Mouse (Mus musculus): ENCODE data around the gene Cdh1.
"Not testable (repeated sequence)": the region's sequence is repeated elsewhere in the genome, so short reads cannot be mapped to it uniquely, and the experiment has no call there.

The Cdh1 gene

DNA sequence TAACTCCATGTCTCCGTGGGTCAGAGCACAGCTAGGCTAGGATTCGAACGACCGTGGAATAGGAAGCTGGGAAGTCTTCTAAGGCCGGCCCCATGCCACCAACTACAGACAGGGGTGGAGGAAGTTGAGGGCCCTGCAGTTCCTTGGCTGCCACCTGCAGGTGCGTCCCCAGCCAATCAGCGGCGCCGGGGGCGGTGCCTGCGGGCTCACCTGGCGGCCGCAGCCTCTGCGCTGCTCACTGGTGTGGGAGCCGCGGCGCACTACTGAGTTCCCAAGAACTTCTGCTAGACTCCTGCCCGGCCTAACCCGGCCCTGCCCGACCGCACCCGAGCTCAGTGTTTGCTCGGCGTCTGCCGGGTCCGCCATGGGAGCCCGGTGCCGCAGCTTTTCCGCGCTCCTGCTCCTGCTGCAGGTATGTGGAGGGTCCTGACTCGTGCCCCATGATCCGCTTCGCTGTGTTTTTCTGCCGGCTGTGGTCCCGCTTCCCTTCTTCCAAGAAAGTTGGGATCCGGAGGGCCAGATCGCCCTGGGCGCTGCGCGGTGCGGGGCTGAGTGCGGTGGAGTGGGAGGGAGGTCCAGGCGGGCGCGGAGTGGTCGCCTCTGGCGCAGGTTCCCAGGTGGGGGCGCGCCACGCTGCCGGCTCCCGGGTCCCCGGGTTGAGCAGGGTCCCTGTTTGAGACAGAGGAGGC lies at the start of gene Cdh1:
Gene Cdh1 (plus strand): TSS at position 221 of the 689 bp plus-strand sequence.
- DNase-seq (ENCODE audit: extremely low read depth, insufficient read length, low spot score), result no peak

GRCm38 (mm10) chr8:106554011-106554410 lies 49.1 kb upstream of the Cdh1 start:
- DNase-seq (ENCODE audit: extremely low read depth, insufficient read length, low spot score), result no peak

- no peak for DNase-seq (ENCODE audit: extremely low read depth, insufficient read length, low spot score)
These were observed 47.0 kb upstream of the Cdh1 start for GRCm38 (mm10) chr8:106556068-106556645.

- no peak for DNase-seq (ENCODE audit: extremely low read depth, insufficient read length, low spot score)
These were observed 43.3 kb upstream of the Cdh1 start for GRCm38 (mm10) chr8:106559844-106560243.

DNA sequence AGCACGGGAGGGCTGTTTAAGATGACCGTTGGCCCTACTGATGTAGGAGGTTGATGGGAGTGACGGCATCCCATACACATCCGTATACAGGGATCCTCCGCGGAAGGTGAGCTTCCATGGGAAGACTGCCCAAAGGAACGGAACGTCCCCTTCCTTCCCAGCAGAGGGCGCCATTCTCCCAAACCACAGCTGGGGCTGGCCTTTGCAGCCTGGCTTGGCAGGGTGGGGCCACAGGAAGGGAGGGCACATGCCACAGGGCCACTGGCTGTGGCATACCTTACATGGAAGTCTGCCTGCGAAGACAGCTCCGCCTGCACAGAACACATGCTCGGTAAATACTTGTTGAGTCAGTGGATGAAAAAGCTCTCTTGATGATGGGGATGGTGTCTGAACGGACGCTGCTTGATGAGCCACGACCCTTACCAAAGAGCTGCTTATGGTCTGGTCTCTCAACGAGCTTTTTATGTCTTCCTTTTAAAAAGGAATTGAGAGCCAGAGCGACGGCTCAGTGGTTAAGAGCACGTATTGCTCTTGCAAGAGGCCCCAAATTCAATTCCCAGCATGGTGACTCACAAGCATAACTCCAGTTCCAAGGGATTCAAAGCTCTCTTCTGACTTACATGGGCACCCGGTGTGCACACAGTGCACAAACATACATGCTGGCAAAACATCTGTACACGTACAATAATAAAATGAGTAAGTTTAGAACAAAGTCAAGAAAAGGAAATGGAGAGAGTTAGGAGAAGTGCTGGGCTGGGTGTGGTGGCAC lies 41.9 kb upstream of the Cdh1 start:
- peak; percentile 87 for DNase-seq (ENCODE audit: extremely low read depth, insufficient read length, low spot score)

- DNase-seq (ENCODE audit: extremely low read depth, insufficient read length, low spot score), result peak; percentile 55
These were observed 39.4 kb upstream of the Cdh1 start for GRCm38 (mm10) chr8:106563691-106564182.

- no peak for DNase-seq (ENCODE audit: extremely low read depth, insufficient read length, low spot score)
These were observed 34.1 kb upstream of the Cdh1 start for GRCm38 (mm10) chr8:106569006-106569405.

GRCm38 (mm10) chr8:106570386-106570785 lies 32.8 kb upstream of the Cdh1 start:
- DNase-seq (ENCODE audit: extremely low read depth, insufficient read length, low spot score), result no peak

DNA sequence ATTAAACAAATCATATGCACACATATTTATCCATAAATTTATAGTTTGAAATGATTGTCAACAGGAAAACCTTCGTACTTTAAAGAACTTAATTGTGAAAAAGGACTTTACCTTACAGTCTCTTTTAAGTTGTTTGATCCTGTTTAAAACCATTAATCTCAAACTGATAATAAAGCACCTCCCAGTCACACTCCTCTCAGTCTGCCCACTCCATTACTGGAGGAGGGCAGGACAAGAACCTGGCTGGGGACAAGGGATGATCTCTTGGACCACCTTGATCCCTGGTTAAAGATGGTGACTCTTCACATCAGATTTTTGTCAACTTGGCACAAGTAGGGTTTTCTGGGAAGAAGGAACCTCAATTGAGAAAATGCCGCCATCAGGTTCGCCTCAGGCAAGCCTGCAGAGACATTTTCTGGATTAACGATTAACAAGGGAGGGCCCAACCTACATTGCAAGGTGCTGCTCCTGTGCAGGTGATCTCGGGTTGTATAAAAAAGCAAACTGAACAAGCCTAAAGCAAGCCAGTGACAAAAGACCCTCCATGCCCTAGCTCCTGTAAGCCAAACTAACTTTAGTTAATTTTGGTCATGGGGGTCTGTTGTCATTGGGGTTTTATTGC lies 31.5 kb upstream of the Cdh1 start:
- no peak for DNase-seq (ENCODE audit: extremely low read depth, insufficient read length, low spot score)

GRCm38 (mm10) chr8:106572175-106572574 lies 31.0 kb upstream of the Cdh1 start:
- not testable (repeated sequence) for DNase-seq (ENCODE audit: extremely low read depth, insufficient read length, low spot score)

- not testable (repeated sequence) for DNase-seq (ENCODE audit: extremely low read depth, insufficient read length, low spot score)
These were observed 30.0 kb upstream of the Cdh1 start, which contains the start of gene Gm10073 for GRCm38 (mm10) chr8:106573168-106573567. Gm10073 (minus strand) TSS chr8:106573461.

DNA sequence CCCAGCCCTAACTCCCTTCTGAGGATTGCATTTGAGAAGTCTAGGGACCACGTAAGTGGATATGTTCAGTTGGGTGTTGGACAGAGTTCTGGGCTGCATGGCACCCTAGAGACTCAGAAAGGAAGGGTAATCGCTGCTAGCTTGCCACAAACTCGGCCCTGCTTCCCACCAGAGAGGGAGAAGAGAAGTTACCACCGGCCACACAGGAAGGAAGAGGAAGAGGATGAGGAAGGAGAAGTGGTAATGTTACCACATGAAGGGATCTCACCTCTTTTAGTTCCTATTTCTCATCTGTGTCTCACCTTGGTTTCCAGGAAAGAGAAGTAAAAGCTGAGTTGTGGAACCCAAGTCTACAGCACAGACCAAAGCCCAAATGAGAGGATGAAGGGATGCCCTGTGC lies 28.9 kb upstream of the Cdh1 start:
- DNase-seq (ENCODE audit: extremely low read depth, insufficient read length, low spot score), result no peak

- DNase-seq (ENCODE audit: extremely low read depth, insufficient read length, low spot score), result peak; percentile 41
These were observed 26.1 kb upstream of the Cdh1 start for GRCm38 (mm10) chr8:106576849-106577555.

DNA sequence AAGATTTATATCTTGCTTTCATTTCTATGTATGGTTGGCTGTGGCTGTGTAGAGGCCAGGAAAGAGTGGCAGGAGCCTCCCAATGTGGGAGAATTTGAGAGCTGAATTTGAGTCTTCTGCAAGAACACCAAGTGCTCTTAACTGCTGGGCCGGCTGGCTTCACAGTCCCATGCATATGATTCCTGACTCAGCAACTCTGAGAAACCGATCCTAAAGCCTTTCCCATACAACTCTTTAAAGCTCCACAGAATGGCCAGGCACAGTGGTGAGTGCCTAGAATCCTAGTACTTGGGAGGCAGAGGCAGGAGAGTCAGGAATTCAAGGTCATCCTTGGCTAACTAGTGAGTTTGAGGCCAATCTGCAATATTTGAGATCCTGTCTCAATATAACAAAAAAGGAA lies 23.6 kb upstream of the Cdh1 start:
- DNase-seq (ENCODE audit: extremely low read depth, insufficient read length, low spot score), result no peak

- no peak for DNase-seq (ENCODE audit: extremely low read depth, insufficient read length, low spot score)
These were observed 21.6 kb upstream of the Cdh1 start for GRCm38 (mm10) chr8:106581344-106582088.

DNA sequence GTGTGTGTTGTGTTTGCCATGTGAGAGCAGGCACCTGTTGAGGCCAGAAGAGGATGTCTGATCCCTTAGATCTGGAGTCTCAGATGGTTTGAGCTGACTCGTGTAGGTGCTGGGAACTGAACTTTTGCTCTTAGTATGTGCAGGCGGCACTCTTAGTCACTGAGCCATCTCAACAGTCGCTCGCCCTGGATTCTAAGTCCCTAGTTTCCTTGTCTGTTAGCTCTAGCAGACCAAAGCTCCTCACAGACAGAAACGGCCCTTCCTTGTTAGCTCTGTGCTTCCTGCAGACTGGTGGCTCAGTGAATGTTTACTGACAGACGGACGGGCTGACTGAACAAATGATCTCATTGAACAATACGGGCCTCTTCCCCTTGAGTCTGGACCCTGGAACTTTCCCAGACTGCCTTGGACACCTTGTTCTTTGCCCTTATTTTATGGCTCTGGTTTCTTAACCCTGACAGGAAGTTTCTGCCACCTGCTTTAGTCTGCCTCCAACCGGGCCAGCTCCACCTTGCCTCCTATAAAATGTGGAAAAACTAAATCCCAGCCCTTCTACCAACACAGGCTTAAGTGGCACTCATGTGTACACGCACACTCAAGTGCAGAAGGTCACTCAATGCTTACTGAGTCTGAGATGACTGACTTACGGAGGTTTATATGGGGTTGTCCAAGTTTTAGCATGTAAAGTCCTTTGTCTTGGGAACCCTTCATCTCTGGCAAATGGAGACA lies 18.0 kb upstream of the Cdh1 start:
- DNase-seq (ENCODE audit: extremely low read depth, insufficient read length, low spot score), result no peak

- DNase-seq (ENCODE audit: extremely low read depth, insufficient read length, low spot score), result no peak
These were observed 17.5 kb upstream of the Cdh1 start for GRCm38 (mm10) chr8:106585671-106586037.

GRCm38 (mm10) chr8:106586896-106587295 lies 16.3 kb upstream of the Cdh1 start:
- no peak for DNase-seq (ENCODE audit: extremely low read depth, insufficient read length, low spot score)

Data from 3134 (cell line).